Comparison of ENCODE assay signal across 7 mouse cellular contexts in genomic region chr19:5814048-5814447, GRCm38 (mm10). TPM values are rescaled to one million over a fixed set of nuclear protein-coding genes. Genes with fewer than 3 reads are reported as not detected.
DNase-seq lines count a peak whose midpoint lies in the region; ATAC-seq and TF ChIP-seq lines count a peak whose summit lies in the region.
"Not testable (repeated sequence)": the region's sequence is repeated elsewhere in the genome, so short reads cannot be mapped to it uniquely, and the experiment has no call there.

No protein-coding gene starts in this region.

- ATAC-seq in heart, embryonic 13.5 days (ENCODE audit: extremely low read depth, insufficient number of reproducible peaks, low FRiP score, low TSS enrichment); intestine, postnatal 0 days; liver, postnatal 0 days: not testable (repeated sequence)

- 24% methylated on average over 1 of the region's 1 CpGs for WGBS in heart, embryonic 13.5 days
- 59% methylated on average over 1 of the region's 1 CpGs for WGBS in intestine, postnatal 0 days
- WGBS in liver, postnatal 0 days (ENCODE audit: insufficient replicate concordance), result 26% methylated on average over 1 of the region's 1 CpGs
- 43% methylated on average over 1 of the region's 1 CpGs for WGBS in midbrain, embryonic 10.5 days

- peak; percentile 7; the same call in 1 of the 2 replicates for TF ChIP-seq CTCF in embryonic fibroblast, embryonic 13.5 days (IDR thresholded peaks at IDR 0.05; ENCODE audit: borderline replicate concordance, insufficient read depth, low read length)
- TF ChIP-seq CTCF in intestine, postnatal 0 days (IDR thresholded peaks at IDR 0.05; ENCODE audit: low read depth), result peak; percentile 71
- peak; percentile 64 for TF ChIP-seq CTCF in liver, postnatal 0 days (IDR thresholded peaks at IDR 0.05; ENCODE audit: low read depth)

- H3K4me1 ChIP-seq in embryonic fibroblast, embryonic 13.5 days (ENCODE audit: control insufficient read depth, insufficient read depth, low read length), result peaks cover 44% of the 10 kb centered on the region
- peaks cover 74% of the 10 kb centered on the region for H3K4me1 ChIP-seq in heart, embryonic 13.5 days
- H3K4me1 ChIP-seq in intestine, postnatal 0 days (replicated peaks; ENCODE audit: control insufficient read depth, insufficient read depth, low read length), result peaks cover 21% of the 10 kb centered on the region
- H3K4me1 ChIP-seq in liver, postnatal 0 days (ENCODE audit: insufficient read depth), result peaks cover 54% of the 10 kb centered on the region
- H3K4me1 ChIP-seq in midbrain, embryonic 10.5 days, result peaks cover 73% of the 10 kb centered on the region

- H3K9me3 ChIP-seq in heart, embryonic 13.5 days; intestine, postnatal 0 days (ENCODE audit: control insufficient read depth); liver, postnatal 0 days (ENCODE audit: low read length); midbrain, embryonic 10.5 days (replicated peaks): not testable (repeated sequence)

- not testable (repeated sequence) for H3K4me3 ChIP-seq in embryonic fibroblast, embryonic 13.5 days (ENCODE audit: insufficient read depth, low read length); heart, embryonic 13.5 days; intestine, postnatal 0 days (ENCODE audit: low read depth, low read length); liver, postnatal 0 days (ENCODE audit: low read depth, low read length); midbrain, embryonic 10.5 days

- peak overlapping the region; percentile 99 for H3K27ac ChIP-seq in embryonic fibroblast, embryonic 13.5 days (ENCODE audit: insufficient read depth, low read length)
- H3K27ac ChIP-seq in heart, embryonic 13.5 days (replicated peaks); intestine, postnatal 0 days (ENCODE audit: low read depth, low read length); liver, postnatal 0 days (ENCODE audit: low read depth): not testable (repeated sequence)
- H3K27ac ChIP-seq in midbrain, embryonic 10.5 days (replicated peaks), result 0 out of 2 replicates have a peak overlapping the region, but pooled peaks have one; percentile 28

- not testable (repeated sequence) for H3K36me3 ChIP-seq in heart, embryonic 13.5 days; intestine, postnatal 0 days (ENCODE audit: control insufficient read depth, insufficient read depth); liver, postnatal 0 days (replicated peaks; ENCODE audit: insufficient read depth, low read length); midbrain, embryonic 10.5 days

- not testable (repeated sequence) for TF ChIP-seq EP300 in liver, postnatal 0 days (IDR thresholded peaks at IDR 0.05; ENCODE audit: low read depth)

- 0 out of 2 replicates have a peak overlapping the region, but pooled peaks have one; percentile 55 for H3K9ac ChIP-seq in heart, embryonic 13.5 days
- not testable (repeated sequence) for H3K9ac ChIP-seq in intestine, postnatal 0 days (ENCODE audit: low read depth, low read length); liver, postnatal 0 days (replicated peaks)

- not testable (repeated sequence) for TF ChIP-seq POLR2A in embryonic fibroblast, embryonic 13.5 days (IDR thresholded peaks at IDR 0.05; ENCODE audit: low read depth, low read length)

- not testable (repeated sequence) for H3K4me2 ChIP-seq in heart, embryonic 13.5 days; intestine, postnatal 0 days (replicated peaks; ENCODE audit: low read depth); liver, postnatal 0 days (ENCODE audit: low read depth, low read length)

- not testable (repeated sequence) for H3K27me3 ChIP-seq in heart, embryonic 13.5 days (replicated peaks); intestine, postnatal 0 days (replicated peaks; ENCODE audit: control insufficient read depth, insufficient read depth, low read length); liver, postnatal 0 days (ENCODE audit: insufficient read depth, low read length); midbrain, embryonic 10.5 days (ENCODE audit: low read depth, poor library complexity, severe bottlenecking)

- DNase-seq in NIH3T3 (ENCODE audit: low read depth), result peak; percentile 57
- not testable (repeated sequence) for DNase-seq in liver, postnatal 0 days; midbrain, embryonic 10.5 days (ENCODE audit: low spot score)
- peak; percentile 62 for DNase-seq in thymus, postnatal 0 days (ENCODE audit: low spot score)

RNA-seq across cellular contexts. Expression of gene Scyl1, which starts 42.8 kb away (rescaled TPM):
- polyA plus RNA-seq in embryonic fibroblast, embryonic 13.5 days (2011; ENCODE audit: insufficient read length, low read depth, missing spikeins), result 78.4 and 83.1 TPM in 2 replicates
- 55.8 and 59.6 TPM in 2 replicates for polyA plus RNA-seq in heart, embryonic 13.5 days (2015; fragmentation: Nextera tagmentation; extraction: Ambion mirVana)
- 43.8 and 48.8 TPM in 2 replicates for polyA plus RNA-seq in intestine, postnatal 0 days (2015; fragmentation: Nextera tagmentation; extraction: Ambion mirVana)
- 16.9 and 17.0 TPM in 2 replicates for polyA plus RNA-seq in liver, postnatal 0 days (2015; fragmentation: Nextera tagmentation; extraction: Ambion mirVana)
- polyA plus RNA-seq in midbrain, embryonic 10.5 days (2016; fragmentation: Nextera tagmentation; extraction: Ambion mirVana), result 68.3 and 71.3 TPM in 2 replicates
- 38.0 and 40.9 TPM in 2 replicates for polyA plus RNA-seq in thymus, postnatal 0 days (2015; fragmentation: Nextera tagmentation; extraction: Ambion mirVana)

Comparison
In these comparisons a context has a peak if more than half of its experiments do, and no peak if none do; other contexts are left out.
1. CTCF ChIP-seq: peak in every context shown above with its lines; median percentile 71 in intestine, postnatal 0 days; 64 in liver, postnatal 0 days; 7 in embryonic fibroblast, embryonic 13.5 days.